Mouse (Mus musculus): ENCODE measurements around the gene Gm49337. TPM values are rescaled to one million over a fixed set of nuclear protein-coding genes. Genes with fewer than 3 reads are reported as not detected.

Gm49337 gene
- polyA plus RNA-seq, 1 experiment: not detected

DNA sequence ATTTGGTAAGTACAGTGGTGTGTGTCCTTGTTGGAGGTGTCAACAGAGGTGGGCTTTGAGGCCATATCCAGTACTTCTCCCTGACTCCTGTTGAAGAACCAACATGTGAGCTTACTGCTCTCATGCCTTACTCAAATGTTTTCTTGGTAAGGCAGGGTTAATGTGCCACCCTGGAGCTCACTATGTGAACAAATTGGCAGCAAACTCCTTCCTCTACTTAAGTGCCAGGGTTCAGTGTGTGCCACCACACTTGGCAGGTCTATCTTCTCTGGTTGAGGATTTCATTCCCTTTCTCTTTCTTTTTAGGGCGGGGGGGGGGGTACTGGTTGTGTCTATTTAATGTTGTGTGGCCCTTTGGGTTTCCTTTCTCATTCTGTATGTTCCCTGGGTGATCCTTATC, 131.4 kb downstream of the Gm49337 start:
- TF ChIP-seq POLR2A (IDR thresholded peaks at IDR 0.05; ENCODE audit: borderline replicate concordance, insufficient read depth, low read length) (no peak), CTCF (IDR thresholded peaks at IDR 0.05; ENCODE audit: borderline replicate concordance, insufficient read depth, low read depth, low read length) (no peak)
- Histone ChIP-seq H3K4me3 (replicated peaks; ENCODE audit: insufficient read depth, low read depth, low read length) (no peak overlapping the region), H3K27ac (ENCODE audit: insufficient read depth, low read length) (no peak overlapping the region), H3K4me1 (ENCODE audit: control insufficient read depth, insufficient read depth, low read length) (no peaks in the 10 kb centered on the region; the same call in 1 of the 2 replicates), H3K27me3 (ENCODE audit: control insufficient read depth, insufficient read depth, low read length) (no peaks in the 10 kb centered on the region)
- 9% methylated on average over 1 of the region's 1 CpGs for WGBS
- no peak for DNase-seq

- H3K27me3 ChIP-seq (ENCODE audit: control insufficient read depth, insufficient read depth, low read length): no peaks in the 10 kb centered on the region
- H3K4me1 ChIP-seq (ENCODE audit: control insufficient read depth, insufficient read depth, low read length): no peaks in the 10 kb centered on the region
- TF ChIP-seq CTCF (IDR thresholded peaks at IDR 0.05; ENCODE audit: borderline replicate concordance, insufficient read depth, low read depth, low read length) (no peak), POLR2A (IDR thresholded peaks at IDR 0.05; ENCODE audit: borderline replicate concordance, insufficient read depth, low read length) (no peak)
- WGBS: 78% methylated on average over 4 of the region's 4 CpGs
- no peak overlapping the region for H3K4me3 ChIP-seq (replicated peaks; ENCODE audit: insufficient read depth, low read depth, low read length)
- no peak overlapping the region for H3K27ac ChIP-seq (ENCODE audit: insufficient read depth, low read length)
- DNase-seq: no peak
Measured at GRCm38 (mm10) chr4:116317575-116317974, 144.4 kb downstream of the Gm49337 start.

- TF ChIP-seq POLR2A (IDR thresholded peaks at IDR 0.05; ENCODE audit: borderline replicate concordance, insufficient read depth, low read length) (no peak), CTCF (IDR thresholded peaks at IDR 0.05; ENCODE audit: borderline replicate concordance, insufficient read depth, low read depth, low read length) (no peak)
- DNase-seq: no peak
- no peak overlapping the region for H3K27ac ChIP-seq (ENCODE audit: insufficient read depth, low read length)
- H3K27me3 ChIP-seq (ENCODE audit: control insufficient read depth, insufficient read depth, low read length): no peaks in the 10 kb centered on the region
- no peaks in the 10 kb centered on the region for H3K4me1 ChIP-seq (ENCODE audit: control insufficient read depth, insufficient read depth, low read length)
- WGBS: 81% methylated on average over 6 of the region's 6 CpGs
- H3K4me3 ChIP-seq (replicated peaks; ENCODE audit: insufficient read depth, low read depth, low read length): no peak overlapping the region
Measured at GRCm38 (mm10) chr4:116322127-116322526, 148.9 kb downstream of the Gm49337 start.

DNA sequence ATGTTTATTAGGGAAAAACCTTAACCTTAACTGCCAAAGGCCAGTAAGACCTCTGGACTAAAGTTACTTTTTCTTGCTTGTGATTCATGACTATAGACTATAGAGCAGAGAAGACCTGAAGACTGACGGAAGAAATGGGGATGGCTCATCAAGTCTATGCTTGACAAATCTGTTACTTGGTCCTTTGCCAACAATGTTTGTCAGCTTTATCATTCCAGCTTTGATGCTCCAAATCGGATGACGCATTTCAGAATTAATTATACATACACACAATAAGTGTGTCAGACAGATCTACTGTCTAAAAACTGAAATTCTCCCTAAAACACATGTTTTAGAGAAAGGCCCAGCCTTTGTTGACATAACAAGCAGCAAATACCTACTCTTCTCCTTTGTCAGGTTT, 156.1 kb downstream of the Gm49337 start:
- 68% methylated on average over 3 of the region's 3 CpGs for WGBS
- Histone ChIP-seq H3K27me3 (ENCODE audit: control insufficient read depth, insufficient read depth, low read length) (no peaks in the 10 kb centered on the region), H3K4me1 (ENCODE audit: control insufficient read depth, insufficient read depth, low read length) (no peaks in the 10 kb centered on the region), H3K27ac (ENCODE audit: insufficient read depth, low read length) (no peak overlapping the region), H3K4me3 (replicated peaks; ENCODE audit: insufficient read depth, low read depth, low read length) (no peak overlapping the region)
- DNase-seq: no peak
- TF ChIP-seq POLR2A (IDR thresholded peaks at IDR 0.05; ENCODE audit: borderline replicate concordance, insufficient read depth, low read length) (no peak), CTCF (IDR thresholded peaks at IDR 0.05; ENCODE audit: borderline replicate concordance, insufficient read depth, low read depth, low read length) (no peak)

GRCm38 (mm10) chr4:116336294-116336693, 163.1 kb downstream of the Gm49337 start:
- 94% methylated on average over 1 of the region's 1 CpGs for WGBS
- Histone ChIP-seq H3K4me1 (ENCODE audit: control insufficient read depth, insufficient read depth, low read length) (no peaks in the 10 kb centered on the region), H3K27me3 (ENCODE audit: control insufficient read depth, insufficient read depth, low read length) (no peaks in the 10 kb centered on the region), H3K4me3 (replicated peaks; ENCODE audit: insufficient read depth, low read depth, low read length) (no peak overlapping the region), H3K27ac (ENCODE audit: insufficient read depth, low read length) (no peak overlapping the region)
- no peak for DNase-seq
- TF ChIP-seq POLR2A (IDR thresholded peaks at IDR 0.05; ENCODE audit: borderline replicate concordance, insufficient read depth, low read length) (no peak), CTCF (IDR thresholded peaks at IDR 0.05; ENCODE audit: borderline replicate concordance, insufficient read depth, low read depth, low read length) (no peak)

DNA sequence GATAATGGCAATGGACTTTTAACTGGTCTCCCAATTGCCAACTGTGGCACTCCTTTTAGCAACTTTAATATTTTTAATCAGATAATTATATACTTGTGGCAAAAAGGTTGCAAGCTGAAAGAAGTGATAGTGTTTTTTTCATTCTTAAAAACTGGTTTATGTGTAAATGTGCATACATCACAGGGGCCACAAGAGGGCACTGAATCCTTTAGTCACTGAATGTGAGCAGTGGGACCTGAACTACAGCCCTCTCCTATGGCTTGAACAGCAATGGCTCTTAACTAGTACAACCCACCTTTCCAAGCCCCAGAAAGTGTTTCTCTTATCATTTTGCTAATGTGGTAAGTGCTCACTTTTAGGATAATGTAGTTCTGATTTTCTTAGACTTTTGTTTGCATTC, 168.9 kb downstream of the Gm49337 start:
- TF ChIP-seq CTCF (IDR thresholded peaks at IDR 0.05; ENCODE audit: borderline replicate concordance, insufficient read depth, low read depth, low read length): peak; percentile 67
- no peak for TF ChIP-seq POLR2A (IDR thresholded peaks at IDR 0.05; ENCODE audit: borderline replicate concordance, insufficient read depth, low read length)
- H3K27me3 ChIP-seq (ENCODE audit: control insufficient read depth, insufficient read depth, low read length): no peaks in the 10 kb centered on the region
- H3K27ac ChIP-seq (ENCODE audit: insufficient read depth, low read length): no peak overlapping the region
- no peak overlapping the region for H3K4me3 ChIP-seq (replicated peaks; ENCODE audit: insufficient read depth, low read depth, low read length)
- DNase-seq: peak; percentile 48 to 52
- H3K4me1 ChIP-seq (ENCODE audit: control insufficient read depth, insufficient read depth, low read length): no peaks in the 10 kb centered on the region

Other genes starting within 250 kb of the Gm49337 start
- 1.3 TPM in 2 replicates for gene Dmbx1, start 233.5 kb upstream of the Gm49337 start, polyA plus RNA-seq (2012; rRNA removed)
- 61.8 TPM in 2 replicates for gene Faah, start 155.5 kb upstream of the Gm49337 start, polyA plus RNA-seq (2012; rRNA removed)
- gene Nsun4, start 119.5 kb upstream of the Gm49337 start, polyA plus RNA-seq (2012; rRNA removed): 9.9 and 10.5 TPM in 2 replicates
- gene Uqcrh, start 98.3 kb upstream of the Gm49337 start, polyA plus RNA-seq (2012; rRNA removed): 830 and 872 TPM in 2 replicates
- 34.6 and 36.6 TPM in 2 replicates for gene Lrrc41, start 98.1 kb upstream of the Gm49337 start, polyA plus RNA-seq (2012; rRNA removed)
- 2.6 and 3.2 TPM in 2 replicates for gene Rad54l, start 49.7 kb upstream of the Gm49337 start, polyA plus RNA-seq (2012; rRNA removed)
- 71.7 and 76.4 TPM in 2 replicates for gene Pomgnt1, start 49.5 kb upstream of the Gm49337 start, polyA plus RNA-seq (2012; rRNA removed)
- gene Lurap1, start 22.0 kb upstream of the Gm49337 start, polyA plus RNA-seq (2012; rRNA removed): 42.5 and 45.3 TPM in 2 replicates
- 0.47 and 0.67 TPM in 2 replicates for gene Tspan1, start 5.8 kb upstream of the Gm49337 start, polyA plus RNA-seq (2012; rRNA removed)
- gene 1700042G07Rik, start within 50 bp of the Gm49337 start, polyA plus RNA-seq (2012; rRNA removed): not detected in 2 replicates
- 90.6 and 105 TPM in 2 replicates for gene Pik3r3, start 48.2 kb downstream of the Gm49337 start, polyA plus RNA-seq (2012; rRNA removed)

Measured in cerebellum, adult 2 months (tissue).